Mouse (Mus musculus): ENCODE data around the gene Dph2.

Dph2 gene

GRCm38 (mm10) chr4:117839366-117839765 lies 52.5 kb downstream of the Dph2 start:
- DNase-seq (ENCODE audit: low spot score in 2 of 2), result no peak

Measured in right cerebral cortex, postnatal 10 days (tissue).